25 mouse cellular contexts compared by ENCODE assay signal in genomic region chr14:117556715-117557320, GRCm38 (mm10).
DNase-seq lines count a peak whose midpoint lies in the region; ATAC-seq and TF ChIP-seq lines count a peak whose summit lies in the region.
"Had no signal": no experiment of that assay in that cellular context is flagged by ENCODE, and none has a peak within 500 bp of the region (broad histone marks: within the 10 kb centered on the region; RNA-seq: fewer than 3 reads in every experiment).

No protein-coding gene starts in this region.

- TF ChIP-seq CTCF in forebrain, postnatal 0 days (IDR thresholded peaks at IDR 0.05; ENCODE audit: low read depth), result no peak

- H3K27ac ChIP-seq in forebrain, embryonic 11.5 days (ENCODE audit: low read depth, low read length), result no peak overlapping the region
- H3K27ac ChIP-seq in forebrain, embryonic 10.5 days, result no peak overlapping the region
- no peak overlapping the region for H3K27ac ChIP-seq in forebrain, embryonic 13.5 days
- H3K27ac ChIP-seq in forebrain, postnatal 0 days (ENCODE audit: low read depth, low read length), result no peak overlapping the region
- H3K27ac ChIP-seq: embryonic facial prominence, embryonic 15.5 days; heart, adult 2 months; heart, embryonic 15.5 days; hindbrain, embryonic 15.5 days had no signal

- no peak overlapping the region for H3K4me2 ChIP-seq in forebrain, embryonic 11.5 days (ENCODE audit: low read depth, low read length, severe bottlenecking)
- no peak overlapping the region for H3K4me2 ChIP-seq in forebrain, embryonic 13.5 days
- H3K4me2 ChIP-seq in forebrain, postnatal 0 days (ENCODE audit: low read depth), result no peak overlapping the region
- H3K4me2 ChIP-seq: embryonic facial prominence, embryonic 15.5 days; heart, embryonic 11.5 days; heart, embryonic 15.5 days; hindbrain, embryonic 15.5 days had no signal

- 70% methylated on average over 7 of the region's 7 CpGs for WGBS in forebrain, embryonic 11.5 days
- 82% methylated on average over 7 of the region's 7 CpGs for WGBS in forebrain, embryonic 10.5 days
- 51% methylated on average over 7 of the region's 7 CpGs for WGBS in forebrain, embryonic 13.5 days
- WGBS in forebrain, postnatal 0 days, result 35% methylated on average over 7 of the region's 7 CpGs

- DNase-seq in forebrain, embryonic 11.5 days (ENCODE audit: low spot score), result no peak
- DNase-seq in forebrain, embryonic 10.5 days (ENCODE audit: extremely low spot score, low spot score), result no peak
- DNase-seq in Muller cell, postnatal 12 days (ENCODE audit: inconsistent ontology term), result peak; percentile 43
- no peak for DNase-seq in forebrain, postnatal 0 days
- DNase-seq in kidney, adult 9 months, result no peak
- DNase-seq in urinary bladder, postnatal 14 days (ENCODE audit: low spot score), result no peak
- DNase-seq: adrenal gland, adult 8-10 months; adrenal gland, postnatal 36 days; B cell, adult 2 months; cerebellum, adult 11-12 months; cerebellum, adult 9-11 months; embryo, embryonic 11 days; gastrocnemius, postnatal 36 days; heart, adult 2 months; heart, postnatal 14 days; kidney, adult 8-10 months had no signal

- peak; percentile 51; the same call in 1 of the 2 replicates for ATAC-seq in forebrain, embryonic 11.5 days (replicated peaks; ENCODE audit: low FRiP score)
- ATAC-seq in forebrain, embryonic 13.5 days, result peak; percentile 80
- 0 out of 2 replicates have a peak, but pooled peaks have one; percentile 47 for ATAC-seq in forebrain, postnatal 0 days
- ATAC-seq: CD4-positive, CD25-positive, alpha-beta regulatory T cell, adult 4 months; inflammation-experienced regulatory T-cells, adult 6 months; intestine, postnatal 0 days had no signal

- H3K4me1 ChIP-seq in forebrain, embryonic 11.5 days (replicated peaks; ENCODE audit: control insufficient read depth, insufficient read depth, low read length), result no peaks in the 10 kb centered on the region
- peaks cover 7% of the 10 kb centered on the region; the same call in 1 of the 2 replicates for H3K4me1 ChIP-seq in forebrain, embryonic 10.5 days
- no peaks in the 10 kb centered on the region for H3K4me1 ChIP-seq in forebrain, embryonic 13.5 days
- H3K4me1 ChIP-seq in forebrain, postnatal 0 days (ENCODE audit: insufficient read depth), result no peaks in the 10 kb centered on the region
- H3K4me1 ChIP-seq: embryonic facial prominence, embryonic 15.5 days; heart, embryonic 15.5 days; hindbrain, embryonic 15.5 days had no signal

- H3K4me3 ChIP-seq in forebrain, embryonic 11.5 days (ENCODE audit: low read depth, low read length), result no peak overlapping the region
- H3K4me3 ChIP-seq in forebrain, embryonic 10.5 days, result no peak overlapping the region
- no peak overlapping the region for H3K4me3 ChIP-seq in forebrain, embryonic 13.5 days
- no peak overlapping the region for H3K4me3 ChIP-seq in forebrain, postnatal 0 days (ENCODE audit: low read depth, low read length)
- H3K4me3 ChIP-seq: embryonic facial prominence, embryonic 15.5 days; erythroblast, embryonic 14.5 days; heart, adult 2 months; heart, embryonic 15.5 days; hindbrain, embryonic 15.5 days had no signal

- H3K9ac ChIP-seq in forebrain, embryonic 11.5 days (ENCODE audit: low read length), result no peak overlapping the region
- H3K9ac ChIP-seq in forebrain, embryonic 13.5 days, result no peak overlapping the region
- no peak overlapping the region for H3K9ac ChIP-seq in forebrain, postnatal 0 days
- H3K9ac ChIP-seq: embryonic facial prominence, embryonic 15.5 days; heart, embryonic 15.5 days; hindbrain, embryonic 15.5 days had no signal

- no peaks in the 10 kb centered on the region for H3K27me3 ChIP-seq in forebrain, embryonic 11.5 days (ENCODE audit: control insufficient read depth, insufficient read depth, low read length)
- H3K27me3 ChIP-seq in forebrain, embryonic 10.5 days (ENCODE audit: poor library complexity, severe bottlenecking), result no peaks in the 10 kb centered on the region
- no peaks in the 10 kb centered on the region for H3K27me3 ChIP-seq in forebrain, embryonic 13.5 days
- no peaks in the 10 kb centered on the region for H3K27me3 ChIP-seq in forebrain, postnatal 0 days (ENCODE audit: insufficient read depth, low read length)
- H3K27me3 ChIP-seq: embryonic facial prominence, embryonic 15.5 days; heart, embryonic 15.5 days; hindbrain, embryonic 15.5 days had no signal

- no peaks in the 10 kb centered on the region for H3K9me3 ChIP-seq in forebrain, embryonic 11.5 days (ENCODE audit: control insufficient read depth, low read length)
- no peaks in the 10 kb centered on the region for H3K9me3 ChIP-seq in forebrain, embryonic 10.5 days
- no peaks in the 10 kb centered on the region for H3K9me3 ChIP-seq in forebrain, embryonic 13.5 days (replicated peaks)
- no peaks in the 10 kb centered on the region for H3K9me3 ChIP-seq in forebrain, postnatal 0 days (ENCODE audit: low read length)
- H3K9me3 ChIP-seq: embryonic facial prominence, embryonic 15.5 days; heart, embryonic 15.5 days; hindbrain, embryonic 15.5 days had no signal

- H3K36me3 ChIP-seq in forebrain, embryonic 11.5 days (ENCODE audit: control insufficient read depth, insufficient read depth, low read length), result no peaks in the 10 kb centered on the region
- H3K36me3 ChIP-seq in forebrain, embryonic 10.5 days (replicated peaks), result no peaks in the 10 kb centered on the region
- H3K36me3 ChIP-seq in forebrain, embryonic 13.5 days (ENCODE audit: poor library complexity, severe bottlenecking), result no peaks in the 10 kb centered on the region
- no peaks in the 10 kb centered on the region for H3K36me3 ChIP-seq in forebrain, postnatal 0 days (ENCODE audit: insufficient read depth)
- H3K36me3 ChIP-seq: embryonic facial prominence, embryonic 15.5 days; heart, embryonic 15.5 days; hindbrain, embryonic 15.5 days had no signal
